Mouse (Mus musculus): ENCODE data around the gene Smc2.
A peak's percentile ranks its signal among the peaks of the same experiment; 100 is the strongest.
"Not testable (repeated sequence)": the region's sequence is repeated elsewhere in the genome, so short reads cannot be mapped to it uniquely, and the experiment has no call there.

Gene Smc2

DNA sequence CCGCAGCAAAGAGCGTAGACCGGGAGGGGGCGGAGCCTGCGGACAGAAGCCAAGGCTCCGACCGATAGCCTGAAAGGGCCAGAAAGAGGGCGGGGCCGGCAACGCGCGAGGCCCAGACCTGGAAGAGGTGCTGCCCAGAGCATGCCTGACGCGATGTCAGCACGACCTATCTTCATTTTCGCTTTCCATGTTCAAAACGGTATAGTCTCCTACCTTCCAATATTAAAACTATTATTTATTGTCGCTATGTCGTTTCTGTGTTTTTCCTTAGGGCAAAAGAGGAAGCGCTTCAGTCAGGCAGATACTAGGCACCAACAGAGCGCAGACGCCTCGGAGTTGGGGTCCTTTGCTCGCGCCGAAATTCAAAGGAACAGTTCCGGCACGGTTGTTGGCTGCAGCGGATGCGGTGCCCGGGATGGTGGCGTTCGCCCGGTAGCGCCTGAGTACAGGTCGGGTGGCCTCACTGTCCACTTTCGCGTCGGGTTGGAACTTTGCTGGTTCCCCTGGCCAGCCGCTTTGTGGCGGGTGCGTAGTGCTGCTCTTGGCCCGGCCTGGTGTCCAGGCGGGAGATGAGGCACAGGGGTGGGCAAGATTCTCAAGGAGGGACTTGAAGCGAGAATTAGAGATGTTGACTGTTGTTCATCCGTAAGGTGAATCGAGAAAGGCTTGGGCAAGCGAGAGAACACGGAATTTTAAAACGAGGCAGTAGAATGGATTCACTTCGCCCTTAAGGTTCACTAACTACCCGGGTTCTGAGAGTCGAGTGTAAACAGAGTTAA, at the start of gene Smc2:
Smc2 (plus strand) TSS at position 358 of the 779 bp plus-strand sequence.
- peak; percentile 97 for DNase-seq

DNA sequence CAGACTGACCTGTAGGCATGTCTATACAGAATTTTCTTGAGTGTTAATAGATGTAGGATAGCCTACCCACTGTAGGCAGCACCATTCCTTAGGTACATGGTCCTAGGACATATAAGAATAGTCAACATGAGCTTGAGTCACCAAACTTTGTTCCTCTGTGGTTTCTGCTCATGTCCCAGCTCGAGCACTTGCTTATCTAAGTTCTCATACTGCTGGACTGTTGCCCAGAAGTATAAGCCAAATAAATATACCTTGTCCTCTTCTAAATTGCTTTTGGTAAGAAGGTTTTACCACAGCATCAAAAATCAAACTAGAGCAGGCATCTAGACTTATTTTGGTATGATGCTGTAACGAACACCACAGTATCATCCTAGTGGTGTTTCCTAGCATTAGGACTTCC, 27.5 kb upstream of the Smc2 start:
- no peak for DNase-seq

DNA sequence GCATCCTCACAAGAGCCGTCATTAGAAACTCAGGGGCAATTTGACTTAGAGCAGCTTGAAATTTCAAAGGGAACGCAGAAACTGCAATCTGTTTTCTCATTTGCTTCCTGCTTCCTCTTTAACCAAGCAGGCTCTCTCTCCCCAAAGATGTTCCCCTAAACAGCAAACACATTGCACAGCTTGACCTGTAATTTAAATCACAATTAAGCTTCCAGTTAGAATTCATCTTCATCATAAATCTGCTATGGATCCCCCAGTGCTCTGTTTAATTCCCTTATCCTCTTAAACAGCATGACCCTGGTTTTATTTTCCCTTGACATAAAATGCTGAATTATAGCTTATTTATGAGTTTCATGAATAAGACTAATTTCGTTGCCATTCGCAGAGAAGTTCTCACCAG, 15.4 kb upstream of the Smc2 start:
- no peak for DNase-seq

DNA sequence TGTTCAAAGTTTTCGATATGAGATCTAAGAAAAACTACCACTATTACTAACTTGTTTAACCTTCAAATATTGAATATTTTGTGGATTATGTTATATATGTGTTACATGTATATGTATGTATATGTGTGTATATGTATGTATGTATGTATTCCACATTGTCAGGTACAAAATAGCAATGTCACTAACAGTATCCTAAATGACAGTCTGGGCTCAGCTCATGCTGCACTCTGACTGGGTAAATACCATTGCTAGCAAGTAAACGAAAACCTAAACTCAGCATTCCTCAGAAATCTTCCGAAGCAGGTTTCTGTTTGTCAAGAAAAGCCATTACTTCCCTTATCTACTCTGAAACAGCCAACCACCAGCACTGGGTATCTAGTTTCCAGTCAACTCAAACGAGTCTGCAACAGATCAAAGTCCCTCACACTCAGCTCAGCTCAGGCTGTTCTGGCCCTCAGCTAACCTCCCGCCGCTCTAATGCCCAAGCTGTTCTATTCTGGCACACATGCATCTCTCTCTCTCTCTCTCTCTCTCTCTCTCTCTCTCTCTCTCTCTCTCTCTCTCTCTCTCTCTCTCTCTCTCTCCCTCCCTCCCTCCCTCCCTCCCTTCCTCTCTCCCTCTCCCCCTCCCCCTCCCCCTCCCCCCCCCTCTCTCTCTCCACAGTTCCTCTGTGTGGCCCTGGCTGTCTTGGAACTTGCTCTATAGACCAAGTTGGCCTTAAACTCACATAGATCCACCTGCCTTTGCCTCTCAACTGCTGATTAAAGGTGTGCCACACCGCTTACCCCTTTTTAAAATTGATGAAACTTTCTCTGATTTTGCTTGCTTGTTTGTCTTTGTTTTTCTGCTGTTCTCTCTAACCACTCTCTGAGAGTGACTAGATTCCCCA, 9.5 kb upstream of the Smc2 start:
- DNase-seq = peak; percentile 81

DNA sequence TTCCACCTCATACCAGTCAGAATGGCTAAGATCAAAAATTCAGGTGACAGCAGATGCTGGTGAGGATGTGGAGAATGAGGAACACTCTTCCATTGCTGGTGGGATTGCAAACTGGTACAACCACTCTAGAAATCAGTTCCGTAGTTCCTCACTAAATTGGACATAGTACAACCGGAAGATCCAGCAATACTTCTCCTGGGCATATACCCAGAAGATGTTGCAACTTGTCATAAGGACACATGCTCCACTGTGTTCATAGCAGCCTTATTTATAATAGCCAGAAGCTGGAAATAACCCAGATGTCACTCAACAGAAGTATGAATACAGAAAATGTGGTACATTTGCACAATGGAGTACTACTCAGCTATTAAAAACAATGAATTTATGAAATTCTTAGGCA, 3.5 kb upstream of the Smc2 start:
- not testable (repeated sequence) for DNase-seq

DNA sequence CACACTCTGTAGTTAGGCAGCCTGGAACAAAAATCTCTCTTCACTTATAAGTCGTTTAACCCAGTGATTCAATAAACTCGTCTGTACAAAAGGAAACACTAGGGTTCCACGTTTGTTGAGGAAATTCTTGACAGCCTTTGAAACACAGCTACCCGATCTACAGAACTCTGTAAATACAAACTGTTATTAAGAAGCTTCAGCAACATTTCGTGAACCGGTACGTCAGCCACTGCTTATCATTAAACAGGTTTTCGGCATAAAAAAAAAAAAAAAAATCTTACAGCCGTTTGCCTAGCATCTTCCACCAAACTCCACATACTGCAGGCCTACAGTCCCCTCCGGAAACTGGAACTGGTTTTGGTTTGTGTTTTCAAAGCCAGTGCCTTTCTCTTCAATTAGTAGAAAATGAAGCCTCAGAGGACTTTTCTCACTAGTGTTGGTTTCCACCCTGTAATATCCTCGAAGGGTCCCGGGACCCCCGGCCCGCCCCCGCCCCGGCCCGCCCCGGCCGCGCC, 615 bp upstream of the Smc2 start:
- no peak for DNase-seq

DNA sequence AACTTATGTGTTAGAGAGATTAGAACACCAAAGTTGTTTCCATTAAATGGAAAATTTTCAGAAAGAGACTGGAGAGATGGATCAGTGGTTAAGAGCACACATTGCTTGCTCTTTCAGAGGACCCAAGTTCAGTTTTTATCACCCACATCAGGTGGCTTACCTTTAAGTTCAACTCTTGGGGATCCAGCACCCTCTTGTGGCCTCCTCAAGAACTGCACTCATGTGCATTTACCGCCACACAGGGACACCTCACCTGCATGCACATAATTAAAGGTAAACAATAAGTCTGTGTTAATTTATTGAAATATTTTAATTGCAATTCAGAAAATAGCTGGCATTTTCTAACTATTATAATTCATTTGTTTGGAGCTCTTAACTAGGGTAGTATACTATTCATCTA, 20.7 kb downstream of the Smc2 start:
- DNase-seq = peak; percentile 30

DNA sequence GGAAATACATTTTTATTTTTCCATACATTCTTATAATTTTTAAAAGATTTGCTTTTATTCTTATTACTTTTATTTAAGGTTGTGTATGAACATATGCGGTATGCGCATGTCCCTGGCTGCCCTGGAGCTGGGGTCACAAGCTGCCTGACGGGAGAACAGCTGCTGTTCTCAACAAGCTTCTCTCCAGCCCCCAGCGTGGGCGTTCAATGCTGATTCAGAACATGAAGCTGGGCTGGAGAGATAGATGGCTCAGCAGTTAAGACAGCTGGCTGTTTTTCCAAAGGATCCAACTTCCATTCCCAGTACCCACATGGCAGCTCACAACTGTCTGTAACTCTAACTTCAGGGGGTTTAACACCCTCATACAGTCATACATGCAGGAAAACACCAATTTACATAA, 22.3 kb downstream of the Smc2 start:
- no peak for DNase-seq

DNA sequence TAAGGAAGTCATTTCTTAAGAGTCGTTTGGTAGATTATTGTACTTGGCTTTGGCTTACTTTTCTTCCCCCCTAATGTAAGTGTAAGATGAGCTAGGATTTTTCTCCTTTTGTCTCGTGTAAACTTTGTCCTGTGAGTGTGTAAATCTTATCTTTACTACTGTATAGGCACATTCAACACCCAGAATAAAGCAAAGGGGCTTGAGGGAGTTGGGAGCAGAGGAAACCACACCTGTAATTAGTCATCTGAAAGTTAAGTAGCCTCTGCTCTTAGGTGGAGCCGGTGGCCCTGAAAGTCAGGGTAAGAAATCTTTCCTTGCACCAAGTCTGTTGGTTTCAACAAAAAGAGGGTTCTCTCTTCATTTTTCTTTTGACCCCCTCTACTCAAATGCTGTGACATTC, 34.4 kb downstream of the Smc2 start:
- DNase-seq = no peak

DNA sequence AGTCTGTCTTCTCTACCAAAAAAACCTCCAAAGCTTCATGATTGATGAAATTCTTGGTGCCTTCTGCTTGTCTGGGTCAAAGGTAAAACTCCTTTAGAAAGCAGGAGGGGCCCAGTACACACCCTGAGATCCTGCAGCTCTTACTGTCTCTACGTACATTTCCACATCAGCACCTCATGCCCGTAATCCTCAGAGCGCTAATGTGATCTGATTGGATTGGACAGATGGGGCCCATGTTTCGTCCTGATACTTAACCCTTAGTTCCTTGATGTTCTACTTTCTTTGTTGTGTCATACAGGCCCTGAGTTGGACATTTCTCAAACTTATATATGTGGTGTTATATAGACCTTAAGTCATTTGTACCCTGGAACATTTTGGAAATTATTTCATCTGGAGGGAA, 48.4 kb downstream of the Smc2 start:
- no peak for DNase-seq

DNA sequence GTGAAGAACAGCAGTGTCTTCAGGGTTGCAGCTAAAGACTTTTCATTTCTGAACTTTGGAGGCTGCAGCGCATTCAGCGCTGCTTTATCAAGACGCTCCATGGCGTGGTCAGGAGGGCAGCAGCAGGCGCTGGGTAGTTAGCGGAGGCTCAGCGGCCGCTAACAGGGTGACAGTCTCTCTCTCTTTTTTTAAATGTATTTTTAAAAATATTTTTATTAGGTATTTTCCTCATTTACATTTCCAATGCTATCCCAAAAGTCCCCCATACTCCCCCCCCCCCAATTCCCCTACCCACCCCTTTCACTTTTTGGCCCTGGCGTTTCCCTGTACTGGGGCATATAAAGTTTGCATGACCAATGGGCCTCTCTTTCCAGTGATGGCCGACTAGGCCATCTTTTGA, 58.1 kb downstream of the Smc2 start, which contains the start of gene Vma21-ps:
Vma21-ps (minus strand) TSS at position 101 of the 400 bp plus-strand sequence.
- DNase-seq = not testable (repeated sequence)

DNA sequence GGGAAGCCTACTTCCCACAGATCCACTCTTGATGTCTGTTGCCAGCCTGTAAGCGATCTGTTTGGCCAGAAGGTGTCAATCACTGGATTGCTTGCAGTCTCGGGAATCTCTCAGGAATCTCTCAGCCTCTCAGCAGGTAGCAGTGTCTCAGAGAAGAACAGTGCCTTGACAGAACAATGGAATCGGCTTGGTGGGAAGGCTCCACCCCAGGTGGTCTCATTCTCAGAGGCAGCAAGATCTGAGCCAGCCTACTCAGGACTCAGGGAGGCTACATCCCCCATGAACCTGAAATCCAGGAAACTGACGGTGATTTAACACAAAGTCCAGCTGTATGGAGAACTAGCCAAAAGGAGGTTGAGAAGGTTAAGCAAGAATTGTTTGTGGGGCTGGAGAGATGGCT, 78.5 kb downstream of the Smc2 start:
- DNase-seq = no peak

DNA sequence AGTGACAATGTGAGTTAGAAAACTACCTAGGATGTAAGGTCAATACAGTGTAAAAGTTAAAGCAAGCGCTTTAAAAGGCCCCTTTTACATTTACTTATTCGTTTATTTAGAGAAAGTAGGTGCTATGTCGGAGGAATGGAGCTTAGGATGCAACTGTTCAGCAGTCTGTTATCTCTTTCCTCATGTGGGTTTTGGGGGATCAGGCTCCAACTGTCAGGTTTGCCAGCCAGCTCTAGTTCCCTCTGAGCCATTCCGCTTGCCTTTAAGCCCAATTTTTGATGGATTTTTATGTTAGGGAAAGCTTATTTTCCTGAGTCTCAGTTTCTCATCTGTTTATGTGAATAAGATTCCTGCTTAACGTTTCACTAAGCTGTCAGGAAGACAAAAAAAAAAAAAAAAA, 80.3 kb downstream of the Smc2 start:
- DNase-seq = no peak

DNA sequence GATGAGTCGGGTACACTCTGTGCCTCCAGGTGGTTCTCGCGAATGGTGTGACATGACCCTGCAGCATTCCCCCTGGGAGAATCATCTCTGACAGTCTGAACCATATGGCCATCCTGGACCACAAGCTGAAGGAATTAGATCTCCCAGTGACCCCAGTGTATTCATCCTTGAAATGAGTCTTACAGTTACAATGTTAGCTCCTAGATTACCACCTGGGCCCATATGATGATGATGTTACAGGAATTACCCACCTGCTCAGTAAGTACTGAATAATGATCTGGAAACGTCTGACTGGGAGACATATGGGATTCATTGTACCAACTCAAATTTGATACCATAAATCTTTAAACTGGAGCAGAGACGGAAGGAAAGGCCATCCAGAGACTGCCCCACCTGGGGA, 87.4 kb downstream of the Smc2 start:
- no peak for DNase-seq

DNA sequence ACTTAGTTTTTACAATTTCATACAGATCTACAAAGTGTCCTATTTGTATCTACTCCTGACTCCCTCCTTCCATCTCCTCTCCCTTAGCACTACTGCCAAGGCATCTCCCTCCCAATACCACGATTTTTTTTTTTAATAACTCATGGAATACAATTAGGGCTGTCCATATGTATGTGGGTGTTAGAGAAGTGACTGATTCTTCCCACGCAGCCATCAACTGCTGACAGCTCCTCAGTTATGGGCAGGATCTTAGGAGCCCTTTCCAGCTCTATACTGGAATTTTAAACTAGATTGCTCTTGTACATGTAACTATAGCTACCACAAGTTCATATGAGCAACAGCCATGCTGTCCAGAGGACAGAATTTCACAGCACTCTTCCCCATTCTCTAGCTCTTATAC, 91.6 kb downstream of the Smc2 start:
- no peak for DNase-seq
